Mouse (Mus musculus): ENCODE measurements at regions not wholly inside any gene's neighbourhood (a gene's known extent, or its start where the extent isn't known, plus 50 kb on each side); places are given as distances from the start of the nearest gene placed in this dataset.
"Not testable (repeated sequence)": the region's sequence is repeated elsewhere in the genome, so short reads cannot be mapped to it uniquely, and the experiment has no call there.

GRCm38 (mm10) chr3:21997387-21997786 lies 79.1 kb upstream of the Tbl1xr1 start:
- Histone ChIP-seq H3K27me3 (ENCODE audit: control insufficient read depth, insufficient read depth, low read length) (no peaks in the 10 kb centered on the region), H3K4me1 (ENCODE audit: control insufficient read depth, insufficient read depth, low read length) (no peaks in the 10 kb centered on the region), H3K4me3 (replicated peaks; ENCODE audit: insufficient read depth, low read depth, low read length) (no peak overlapping the region), H3K27ac (ENCODE audit: insufficient read depth, low read length) (no peak overlapping the region)
- TF ChIP-seq CTCF (IDR thresholded peaks at IDR 0.05; ENCODE audit: borderline replicate concordance, insufficient read depth, low read depth, low read length) (no peak), POLR2A (IDR thresholded peaks at IDR 0.05; ENCODE audit: borderline replicate concordance, insufficient read depth, low read length) (no peak)
- DNase-seq = no peak
- 73% methylated on average over 3 of the region's 3 CpGs for WGBS

DNA sequence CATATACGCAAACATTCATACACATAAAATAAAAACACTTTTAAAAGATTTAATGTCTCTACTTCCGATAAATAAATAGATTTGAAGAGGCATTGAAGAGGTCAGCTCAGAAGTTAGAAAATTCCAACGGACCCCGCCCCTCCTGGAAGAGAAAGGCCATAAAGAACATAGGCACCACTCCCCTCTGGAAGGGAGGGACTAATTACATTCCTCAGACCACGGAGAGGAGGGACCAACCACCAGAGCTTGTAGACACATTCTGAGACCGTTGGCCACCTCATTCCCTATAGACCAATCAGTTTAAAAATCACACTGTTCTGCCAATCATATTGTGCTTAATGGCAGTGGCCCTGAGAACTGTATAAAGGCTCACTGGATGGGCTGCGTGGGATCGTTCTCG lies 71.0 kb upstream of the Tbl1xr1 start:
- no peak overlapping the region for H3K4me3 ChIP-seq (replicated peaks; ENCODE audit: insufficient read depth, low read depth, low read length)
- H3K27ac ChIP-seq (ENCODE audit: insufficient read depth, low read length) = no peak overlapping the region
- no peaks in the 10 kb centered on the region for H3K27me3 ChIP-seq (ENCODE audit: control insufficient read depth, insufficient read depth, low read length)
- no peaks in the 10 kb centered on the region for H3K4me1 ChIP-seq (ENCODE audit: control insufficient read depth, insufficient read depth, low read length)
- 60% methylated on average over 9 of the region's 9 CpGs for whole genome bisulfite sequencing
- TF ChIP-seq POLR2A (IDR thresholded peaks at IDR 0.05; ENCODE audit: borderline replicate concordance, insufficient read depth, low read length) (no peak), CTCF (IDR thresholded peaks at IDR 0.05; ENCODE audit: borderline replicate concordance, insufficient read depth, low read depth, low read length) (no peak)
- no peak for DNase-seq

DNA sequence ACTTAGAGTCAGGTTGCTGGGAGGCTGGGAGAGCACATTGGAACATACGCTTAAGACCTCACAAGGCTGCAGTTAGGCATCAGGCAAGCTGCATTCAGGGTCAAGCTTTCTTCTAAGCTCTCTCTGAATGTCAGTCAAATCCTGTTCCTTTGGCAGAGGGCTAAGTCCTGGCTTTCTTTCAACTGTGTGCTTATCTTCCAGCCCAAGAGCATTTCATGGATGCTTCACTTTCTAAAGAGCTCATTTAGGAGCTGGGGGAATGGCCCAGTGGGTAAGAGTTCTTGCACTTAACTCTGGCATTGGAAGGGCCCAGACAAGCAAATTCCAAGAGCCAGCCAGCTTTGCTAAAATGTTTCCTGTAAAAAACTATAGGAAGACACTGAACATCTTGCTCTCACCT lies 70.3 kb upstream of the Tbl1xr1 start:
- no peaks in the 10 kb centered on the region for H3K4me1 ChIP-seq (ENCODE audit: control insufficient read depth, insufficient read depth, low read length)
- no peak for DNase-seq
- 60% methylated on average over 1 of the region's 1 CpGs for WGBS
- no peak overlapping the region for H3K27ac ChIP-seq (ENCODE audit: insufficient read depth, low read length)
- TF ChIP-seq POLR2A (IDR thresholded peaks at IDR 0.05; ENCODE audit: borderline replicate concordance, insufficient read depth, low read length) (no peak), CTCF (IDR thresholded peaks at IDR 0.05; ENCODE audit: borderline replicate concordance, insufficient read depth, low read depth, low read length) (no peak)
- no peak overlapping the region for H3K4me3 ChIP-seq (replicated peaks; ENCODE audit: insufficient read depth, low read depth, low read length)
- H3K27me3 ChIP-seq (ENCODE audit: control insufficient read depth, insufficient read depth, low read length) = no peaks in the 10 kb centered on the region

GRCm38 (mm10) chr3:22006651-22007050 lies 69.8 kb upstream of the Tbl1xr1 start:
- Histone ChIP-seq H3K27ac (ENCODE audit: insufficient read depth, low read length) (no peak overlapping the region), H3K27me3 (ENCODE audit: control insufficient read depth, insufficient read depth, low read length) (no peaks in the 10 kb centered on the region), H3K4me3 (replicated peaks; ENCODE audit: insufficient read depth, low read depth, low read length) (no peak overlapping the region), H3K4me1 (ENCODE audit: control insufficient read depth, insufficient read depth, low read length) (no peaks in the 10 kb centered on the region)
- DNase-seq = no peak
- no peak for TF ChIP-seq POLR2A (IDR thresholded peaks at IDR 0.05; ENCODE audit: borderline replicate concordance, insufficient read depth, low read length)
- TF ChIP-seq CTCF (IDR thresholded peaks at IDR 0.05; ENCODE audit: borderline replicate concordance, insufficient read depth, low read depth, low read length) = no peak
- WGBS = 91% methylated on average over 2 of the region's 2 CpGs

GRCm38 (mm10) chr3:22007736-22008135 lies 68.7 kb upstream of the Tbl1xr1 start:
- H3K4me1 ChIP-seq (ENCODE audit: control insufficient read depth, insufficient read depth, low read length) = no peaks in the 10 kb centered on the region
- TF ChIP-seq CTCF (IDR thresholded peaks at IDR 0.05; ENCODE audit: borderline replicate concordance, insufficient read depth, low read depth, low read length) = no peak
- no peak for TF ChIP-seq POLR2A (IDR thresholded peaks at IDR 0.05; ENCODE audit: borderline replicate concordance, insufficient read depth, low read length)
- 92% methylated on average over 5 of the region's 5 CpGs for WGBS
- H3K27me3 ChIP-seq (ENCODE audit: control insufficient read depth, insufficient read depth, low read length) = no peaks in the 10 kb centered on the region
- no peak for DNase-seq
- no peak overlapping the region for H3K27ac ChIP-seq (ENCODE audit: insufficient read depth, low read length)
- no peak overlapping the region for H3K4me3 ChIP-seq (replicated peaks; ENCODE audit: insufficient read depth, low read depth, low read length)

DNA sequence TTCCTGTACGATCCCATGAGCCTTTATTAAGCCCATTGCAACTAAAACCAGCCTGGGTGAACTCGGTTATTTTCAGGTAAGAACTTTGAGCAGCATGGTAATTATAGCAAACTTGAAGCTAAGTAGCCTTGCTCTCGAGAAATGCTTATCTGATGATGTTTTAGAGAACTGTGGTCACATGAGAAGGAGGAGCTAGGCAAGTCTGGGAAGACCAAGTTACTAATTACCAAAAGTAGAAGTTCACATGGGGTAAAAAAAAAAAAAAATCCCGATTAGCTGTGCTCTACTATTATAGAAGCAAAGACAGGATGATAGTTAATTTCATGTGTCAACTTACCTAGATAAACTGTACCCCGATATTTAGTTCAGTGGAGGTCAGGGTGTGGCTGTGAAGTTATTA lies 68.0 kb upstream of the Tbl1xr1 start:
- no peak for TF ChIP-seq POLR2A (IDR thresholded peaks at IDR 0.05; ENCODE audit: borderline replicate concordance, insufficient read depth, low read length)
- TF ChIP-seq CTCF (IDR thresholded peaks at IDR 0.05; ENCODE audit: borderline replicate concordance, insufficient read depth, low read depth, low read length) = no peak
- H3K4me3 ChIP-seq (replicated peaks; ENCODE audit: insufficient read depth, low read depth, low read length) = no peak overlapping the region
- no peaks in the 10 kb centered on the region for H3K27me3 ChIP-seq (ENCODE audit: control insufficient read depth, insufficient read depth, low read length)
- no peaks in the 10 kb centered on the region for H3K4me1 ChIP-seq (ENCODE audit: control insufficient read depth, insufficient read depth, low read length)
- 94% methylated on average over 5 of the region's 5 CpGs for WGBS
- no peak overlapping the region for H3K27ac ChIP-seq (ENCODE audit: insufficient read depth, low read length)
- no peak for DNase-seq

- Histone ChIP-seq H3K4me3 (replicated peaks; ENCODE audit: insufficient read depth, low read depth, low read length) (no peak overlapping the region), H3K27me3 (ENCODE audit: control insufficient read depth, insufficient read depth, low read length) (no peaks in the 10 kb centered on the region), H3K4me1 (ENCODE audit: control insufficient read depth, insufficient read depth, low read length) (no peaks in the 10 kb centered on the region), H3K27ac (ENCODE audit: insufficient read depth, low read length) (no peak overlapping the region)
- 37% methylated on average over 2 of the region's 2 CpGs for WGBS
- TF ChIP-seq CTCF (IDR thresholded peaks at IDR 0.05; ENCODE audit: borderline replicate concordance, insufficient read depth, low read depth, low read length) (no peak), POLR2A (IDR thresholded peaks at IDR 0.05; ENCODE audit: borderline replicate concordance, insufficient read depth, low read length) (no peak)
- no peak for DNase-seq
These were observed 66.4 kb upstream of the Tbl1xr1 start for GRCm38 (mm10) chr3:22009898-22010699.

GRCm38 (mm10) chr3:22010700-22010991 lies 65.8 kb upstream of the Tbl1xr1 start:
- H3K4me1 ChIP-seq (ENCODE audit: control insufficient read depth, insufficient read depth, low read length); DNase-seq: not testable (repeated sequence)

More at GRCm38 (mm10) chr3:22010700-22010991, 65.8 kb upstream of the Tbl1xr1 start:
- not testable (repeated sequence) for H3K27ac ChIP-seq (ENCODE audit: insufficient read depth, low read length); H3K4me3 ChIP-seq (replicated peaks; ENCODE audit: insufficient read depth, low read depth, low read length); H3K27me3 ChIP-seq (ENCODE audit: control insufficient read depth, insufficient read depth, low read length)
